Mouse (Mus musculus) CD4-positive, CD25-positive, alpha-beta regulatory T cell, adult 2 months (primary cell): ENCODE measurements at regions not wholly inside any gene's neighbourhood (a gene's known extent, or its start where the extent isn't known, plus 50 kb on each side); places are given as distances from the start of the nearest gene placed in this dataset.
A peak's percentile ranks its signal among the peaks of the same experiment; 100 is the strongest.

Source experiments
- DNase-seq: peaks from one replicate; pipeline ENCODE4 v3.0.0-alpha.2; 2012; ENCODE audit warnings: low read depth, low spot score

DNA sequence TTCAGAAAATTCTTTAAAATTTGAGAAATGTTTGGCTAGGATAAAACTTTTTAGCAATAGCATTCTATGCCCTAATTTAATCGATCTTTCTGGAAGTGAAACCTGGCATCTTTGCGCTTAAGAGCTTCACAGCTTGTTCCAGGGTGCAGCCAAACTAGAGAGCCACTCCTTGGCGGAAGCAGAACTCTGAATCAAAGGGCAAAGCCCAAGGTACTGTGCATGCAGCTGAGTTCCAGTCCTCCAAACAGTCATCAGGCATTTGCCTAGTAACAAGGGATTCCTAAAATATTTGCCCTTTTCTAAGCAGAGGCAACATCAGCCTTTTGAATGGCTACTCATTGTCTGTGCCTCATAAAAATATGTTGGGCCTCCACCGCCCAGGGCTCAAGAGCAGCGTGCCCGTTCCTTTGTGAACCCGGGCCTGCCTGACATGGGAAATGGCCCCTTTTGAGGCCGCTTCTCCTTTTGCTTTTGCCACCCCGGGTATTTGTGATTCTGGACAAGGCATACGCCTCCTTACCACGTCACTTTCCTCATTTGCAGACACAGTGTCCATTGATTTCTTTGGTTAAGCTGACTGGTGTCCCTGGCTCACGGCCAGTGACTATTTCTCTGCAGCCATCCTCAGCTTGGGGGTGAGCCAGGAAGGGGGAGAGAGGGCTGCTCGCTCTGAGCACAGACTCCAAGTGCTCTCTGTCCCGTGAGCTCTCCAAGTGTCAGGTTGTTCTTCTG, 402.2 kb upstream of the Smim15 start:
- no peak for DNase-seq

DNA sequence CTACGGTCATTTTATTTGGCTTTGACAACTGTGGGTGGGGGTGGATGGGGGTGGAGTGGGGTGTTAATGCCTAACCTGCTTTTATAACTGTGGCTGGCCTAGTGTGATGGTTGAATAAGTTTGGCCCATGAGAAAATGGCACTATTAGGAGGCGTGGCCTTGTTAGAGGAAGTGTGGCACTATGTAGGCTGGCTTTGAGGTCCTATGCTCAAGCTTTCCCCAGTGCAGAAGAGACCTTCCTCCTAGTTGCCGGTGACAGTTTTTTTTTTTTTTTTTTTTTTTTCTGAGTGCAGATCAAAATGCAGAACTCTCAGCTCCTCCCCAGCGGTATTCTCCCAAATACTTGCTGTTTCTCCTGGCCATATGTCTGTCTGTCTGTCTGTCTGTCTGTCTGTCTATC, 404.6 kb upstream of the Smim15 start:
- no peak for DNase-seq

DNA sequence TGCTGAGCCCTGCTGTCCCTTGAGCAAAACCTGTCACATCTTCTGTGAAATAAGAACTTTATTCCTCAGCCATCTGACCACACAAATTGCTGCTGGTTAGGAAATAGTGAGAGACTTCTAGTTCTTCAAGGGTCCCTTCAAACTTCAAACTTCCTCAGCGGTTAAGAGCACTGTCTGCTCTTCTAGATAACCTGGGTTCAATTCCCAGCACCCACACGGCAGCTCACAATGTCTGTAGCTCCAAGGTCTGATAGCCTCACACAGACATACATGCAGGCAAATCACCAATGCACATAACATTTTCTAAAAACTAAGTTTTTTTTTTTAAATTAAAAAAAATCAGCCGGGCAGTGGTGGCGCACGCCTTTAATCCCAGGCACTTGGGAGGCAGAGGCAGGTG, 407.0 kb upstream of the Smim15 start:
- no peak for DNase-seq

DNA sequence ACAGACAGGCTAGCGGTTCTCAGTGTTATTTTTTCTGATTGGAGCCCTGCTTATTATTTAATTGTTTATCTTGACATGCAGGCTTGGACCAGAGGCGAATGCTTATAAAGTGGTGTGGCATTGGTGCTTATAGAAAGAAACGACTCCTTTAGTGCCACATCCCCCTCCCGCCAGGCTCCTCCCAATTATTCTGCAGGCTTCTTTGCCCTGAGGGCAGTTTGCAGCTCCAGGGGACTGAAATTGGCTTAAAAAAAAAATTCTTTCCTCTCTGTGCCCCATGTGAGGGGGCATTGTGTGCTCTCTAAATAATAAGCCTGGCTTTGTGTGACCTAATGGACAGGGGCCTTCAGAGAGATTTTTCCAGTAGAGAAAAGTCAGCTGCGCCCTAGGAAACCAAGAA, 409.1 kb upstream of the Smim15 start:
- no peak for DNase-seq

DNA sequence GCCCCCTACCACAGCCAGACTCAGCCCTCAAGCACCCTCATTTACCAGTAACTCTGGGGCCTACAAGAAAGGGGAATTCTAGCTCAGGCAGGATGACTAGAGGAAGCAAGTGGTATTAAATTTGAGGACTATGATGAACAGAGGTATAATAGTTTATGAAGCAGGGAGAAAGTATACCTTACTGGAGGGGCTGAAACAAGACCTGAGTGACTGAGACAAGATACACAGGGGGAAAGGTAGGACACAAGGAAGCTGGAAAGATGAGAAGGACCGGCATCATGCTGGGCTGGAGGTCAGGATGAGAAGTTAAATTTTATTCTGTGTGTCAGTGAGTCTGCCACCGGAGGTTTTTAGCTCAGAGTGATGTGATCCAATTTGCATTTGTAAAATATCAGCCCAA, 417.2 kb upstream of the Smim15 start:
- DNase-seq = no peak

DNA sequence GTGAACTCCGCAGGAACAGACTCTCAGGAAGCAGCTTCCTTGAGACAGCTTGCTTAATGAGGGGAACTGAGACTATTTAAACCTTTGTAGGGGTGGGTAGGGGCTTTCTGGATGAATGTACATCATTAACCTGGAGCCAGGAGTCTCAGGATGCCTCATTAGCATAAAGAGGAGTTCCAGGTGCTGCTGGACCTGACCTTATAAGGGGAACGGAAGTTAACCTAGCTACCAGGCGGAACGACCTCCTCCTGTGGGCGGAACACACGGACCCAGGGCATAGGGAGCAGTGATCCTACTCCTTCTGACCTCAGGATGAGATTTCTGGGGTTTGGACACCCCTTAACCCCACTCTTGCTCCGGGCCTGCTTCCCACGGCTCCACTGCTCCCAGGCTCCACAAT, 417.6 kb upstream of the Smim15 start:
- no peak for DNase-seq

DNA sequence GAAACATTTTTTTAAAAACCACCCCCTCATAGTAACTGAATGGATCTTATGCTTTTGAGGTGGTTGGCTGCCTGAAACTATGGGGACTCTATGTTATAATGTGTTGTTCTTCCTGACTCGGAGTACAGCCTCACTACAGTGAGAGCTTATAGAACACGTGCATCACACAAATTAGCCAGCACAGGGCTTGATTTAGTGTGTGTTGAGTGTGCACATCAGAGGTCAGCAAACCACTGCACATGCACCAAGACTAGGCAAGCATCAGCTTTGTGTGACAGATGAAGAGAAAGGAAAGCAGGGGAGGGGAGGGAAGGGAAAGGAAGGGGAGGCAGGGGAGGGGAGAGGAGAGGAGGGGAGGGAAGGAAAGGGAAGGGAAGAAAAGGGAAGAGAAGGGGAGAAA, 422.9 kb upstream of the Smim15 start:
- DNase-seq = no peak

DNA sequence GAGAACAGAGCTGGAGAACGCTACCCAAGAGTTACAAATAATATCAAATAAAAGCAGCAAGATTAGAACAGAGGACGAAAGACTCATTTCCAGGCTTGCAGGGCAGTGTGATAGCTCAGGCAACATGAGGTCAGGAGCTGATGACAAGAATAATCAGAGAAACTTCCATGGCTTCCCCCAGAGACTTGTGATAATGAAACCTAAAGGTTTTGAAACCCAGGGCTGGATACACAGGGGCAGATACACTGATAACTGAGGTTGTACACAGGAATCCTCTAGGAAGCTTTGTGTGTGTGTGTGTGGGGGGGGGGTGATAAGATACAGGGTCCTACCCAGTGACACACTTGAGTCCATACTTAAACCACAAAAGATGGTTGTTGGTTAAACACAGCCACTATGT, 423.4 kb upstream of the Smim15 start:
- DNase-seq = no peak

DNA sequence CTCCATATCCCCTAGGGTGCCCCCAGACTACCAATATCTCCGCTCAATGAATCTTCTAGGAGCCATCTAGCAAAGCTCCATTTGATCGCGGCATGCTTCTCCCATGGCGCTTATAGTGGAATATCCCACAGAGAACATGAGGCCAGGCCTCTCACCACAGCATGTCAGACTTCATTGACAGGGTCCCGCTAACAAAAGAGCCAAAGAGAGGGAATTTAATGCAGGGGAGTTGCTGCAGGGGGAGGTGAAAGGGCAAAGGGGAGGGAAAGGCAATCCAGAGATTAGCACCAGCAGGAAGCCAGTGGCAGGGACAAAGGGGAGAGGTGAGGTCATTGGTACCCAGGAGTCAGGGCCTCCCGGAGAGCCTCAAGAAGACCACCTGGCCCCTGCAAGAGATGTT, 424.0 kb upstream of the Smim15 start:
- no peak for DNase-seq

DNA sequence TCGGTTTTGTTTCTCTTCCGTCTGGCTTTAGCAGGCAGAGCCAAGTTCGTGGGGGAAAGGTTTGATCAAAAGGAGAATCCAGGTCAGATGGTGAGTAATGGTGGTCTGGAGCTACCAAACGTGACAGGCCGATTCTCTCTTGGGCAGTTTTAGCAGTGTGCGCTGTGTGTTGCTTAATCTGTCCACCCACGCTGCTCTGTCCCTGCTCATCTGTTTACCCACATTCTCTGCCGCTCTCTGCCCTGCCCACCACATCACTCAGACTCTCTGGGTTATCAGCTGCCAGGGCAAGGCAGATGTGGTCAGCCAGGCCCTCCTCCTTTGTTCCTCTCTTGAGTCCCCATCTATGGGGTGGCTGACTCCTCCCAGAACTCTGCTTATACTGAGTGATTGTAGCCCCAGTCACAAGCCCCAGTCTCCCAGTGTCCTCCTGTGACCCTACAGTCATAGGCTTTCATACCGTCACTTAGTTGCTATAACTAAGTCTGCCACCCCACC, 424.8 kb upstream of the Smim15 start:
- peak; percentile 4 for DNase-seq

DNA sequence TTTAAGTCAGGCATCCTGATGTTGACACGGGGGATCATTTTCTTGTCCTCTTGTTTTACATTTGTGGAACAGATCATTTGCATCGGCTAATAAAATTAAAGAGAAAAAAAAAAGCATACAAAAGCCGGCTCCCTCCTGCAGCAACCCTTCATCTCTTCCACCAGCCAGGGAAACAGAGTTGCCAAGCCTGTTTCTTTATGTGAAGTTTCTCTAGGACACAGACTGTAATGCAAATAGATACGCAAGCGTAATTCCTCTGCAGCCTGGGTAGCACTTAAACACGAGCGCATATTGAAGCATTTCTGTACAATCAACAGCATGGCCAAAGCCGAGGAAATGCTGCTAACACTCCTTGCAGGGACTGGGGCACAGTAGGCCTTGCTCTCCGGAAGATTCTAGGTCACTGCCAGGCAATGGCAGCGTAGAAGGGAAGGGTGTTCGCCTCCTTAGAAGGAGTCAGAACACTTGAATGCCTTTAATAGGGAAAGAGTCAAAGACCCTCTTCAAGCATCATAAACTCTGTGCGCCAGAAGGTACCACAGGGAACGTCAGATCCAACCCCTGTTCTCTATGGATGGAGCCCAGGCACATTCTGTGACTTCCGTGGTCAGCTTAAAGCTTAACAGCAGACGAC, 425.3 kb upstream of the Smim15 start:
- no peak for DNase-seq

DNA sequence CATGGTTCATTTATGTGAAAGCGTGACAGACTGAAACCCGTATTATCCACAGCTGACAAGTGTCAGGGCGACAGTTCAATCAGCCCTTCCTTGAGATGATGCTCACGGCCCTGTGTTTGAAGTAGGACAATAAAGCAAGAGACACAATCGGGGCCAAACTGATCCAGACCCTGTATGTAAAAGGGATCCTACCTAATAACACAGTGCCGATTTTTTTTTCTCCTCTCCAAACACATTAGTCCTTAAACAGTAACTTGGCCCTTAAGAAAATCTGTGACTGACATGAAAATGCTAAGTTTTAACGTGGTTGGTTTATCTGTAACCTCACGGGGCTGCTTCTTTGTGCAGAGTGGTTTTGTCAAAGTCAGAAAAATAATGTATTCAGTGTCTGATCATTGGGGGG, 425.9 kb upstream of the Smim15 start:
- no peak for DNase-seq

DNA sequence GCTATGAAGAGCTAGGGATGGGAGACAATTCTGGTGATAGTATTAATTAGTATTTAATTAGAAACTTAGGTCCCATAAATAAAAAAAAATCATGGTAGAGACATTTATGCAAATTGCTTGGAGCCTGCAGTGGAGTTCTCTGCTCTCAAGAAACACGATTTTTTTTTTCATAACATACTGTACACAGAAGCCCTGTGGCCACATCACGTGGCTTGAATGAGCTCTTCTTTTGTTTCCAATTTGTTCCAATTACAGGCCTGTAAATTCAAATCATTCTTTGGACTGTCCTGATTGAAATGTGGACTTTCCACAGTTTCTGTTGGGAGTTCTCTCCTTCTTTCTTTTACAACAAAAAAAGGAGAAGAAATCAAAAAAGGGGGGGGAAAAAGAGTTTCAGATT, 426.7 kb upstream of the Smim15 start:
- DNase-seq = no peak

DNA sequence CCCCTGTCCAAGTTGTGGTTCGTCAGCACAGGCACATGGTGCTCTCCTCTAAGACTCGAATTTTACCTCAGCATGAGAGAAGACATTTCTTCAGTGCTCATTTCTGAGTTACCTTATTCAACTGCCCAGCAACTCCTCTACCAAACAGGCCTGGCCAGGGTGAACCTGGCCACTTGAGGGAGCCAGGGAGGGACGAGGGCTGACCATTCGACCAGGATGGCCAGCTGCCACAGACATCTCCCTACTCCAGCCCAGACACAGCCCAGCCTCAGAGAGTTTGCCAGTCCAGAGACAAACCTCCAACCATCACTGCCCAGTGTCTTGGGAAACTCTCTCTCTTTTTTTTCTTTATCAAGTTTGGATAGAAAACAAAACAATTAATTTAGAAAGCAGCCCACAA, 427.5 kb upstream of the Smim15 start:
- no peak for DNase-seq

DNA sequence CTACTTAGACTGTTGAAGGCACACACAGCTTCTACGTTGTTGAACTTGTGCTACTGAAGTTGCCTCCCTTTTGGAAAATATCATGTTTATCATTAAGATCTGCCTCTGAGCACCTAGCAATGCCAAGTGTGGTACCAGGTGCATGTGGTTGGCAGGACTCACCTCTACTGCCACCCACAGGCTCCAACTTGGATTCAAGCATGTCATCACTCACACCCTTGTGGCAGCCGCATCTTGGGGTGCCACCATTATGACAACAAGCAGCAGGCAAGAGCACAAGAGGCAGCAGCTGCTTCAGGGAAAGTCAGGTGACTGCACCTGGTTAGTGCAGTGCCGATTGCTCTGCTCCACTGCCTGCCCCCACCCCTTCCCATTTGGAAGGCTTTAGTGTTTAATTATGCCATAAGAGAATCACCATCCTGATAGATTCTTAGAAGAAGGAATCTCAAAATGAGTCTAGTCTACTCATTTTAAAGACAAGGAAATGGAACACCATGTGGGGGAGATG, 435.2 kb upstream of the Smim15 start:
- DNase-seq = peak; percentile 11

DNA sequence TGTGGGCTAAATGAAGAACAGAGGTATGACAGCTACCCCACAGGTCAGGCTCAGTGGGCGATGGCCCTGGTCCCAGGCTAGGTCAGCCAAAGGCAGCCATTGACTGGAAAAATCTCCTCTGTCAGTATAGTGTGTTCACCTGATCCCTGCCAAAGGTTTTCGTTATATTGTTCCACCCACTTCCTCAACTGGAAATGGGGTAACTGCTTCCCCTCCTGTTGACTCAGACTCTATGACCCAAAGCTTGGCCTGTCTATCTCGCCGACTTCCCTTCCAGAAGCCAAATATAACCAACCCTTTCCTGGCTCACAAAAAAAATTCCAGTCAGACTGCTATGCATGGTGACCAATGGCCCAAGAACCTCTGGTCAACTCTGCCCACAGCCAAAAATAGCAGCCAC, 437.0 kb upstream of the Smim15 start:
- DNase-seq = no peak

DNA sequence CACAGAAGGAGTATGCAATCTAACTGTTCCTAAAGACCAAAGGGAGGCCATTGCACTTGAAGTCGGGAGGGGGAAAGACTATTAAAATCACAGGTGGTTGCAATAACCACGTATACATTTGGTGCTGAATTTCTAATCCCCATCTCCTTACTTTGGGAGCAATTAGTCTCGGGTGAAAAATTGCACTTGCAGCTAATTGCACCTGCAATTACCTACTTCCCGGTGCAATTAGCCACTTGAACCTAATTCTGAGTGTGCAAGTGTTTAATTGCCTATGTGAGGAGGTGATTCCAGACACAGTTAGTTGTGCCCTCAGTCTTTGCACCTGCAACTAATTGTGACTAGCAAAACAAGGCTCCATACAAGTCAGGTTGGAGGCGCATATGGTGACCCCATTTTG, 442.1 kb upstream of the Smim15 start:
- DNase-seq = no peak

DNA sequence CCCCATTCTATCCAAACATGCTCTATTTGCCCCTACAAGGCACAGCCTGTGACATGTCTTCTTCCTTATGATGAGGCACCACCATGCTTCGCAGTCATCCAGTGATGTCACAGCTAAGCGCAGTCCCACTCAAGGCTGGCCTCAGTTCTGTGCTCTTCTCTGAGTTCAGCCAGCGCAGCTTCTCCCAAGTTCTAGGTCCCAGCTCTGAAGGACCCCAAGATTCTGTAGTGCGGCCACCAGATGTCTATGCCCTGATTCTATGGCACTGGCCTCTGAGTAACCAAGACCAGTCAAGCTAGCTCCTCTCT, 443.2 kb upstream of the Smim15 start:
- DNase-seq = no peak

DNA sequence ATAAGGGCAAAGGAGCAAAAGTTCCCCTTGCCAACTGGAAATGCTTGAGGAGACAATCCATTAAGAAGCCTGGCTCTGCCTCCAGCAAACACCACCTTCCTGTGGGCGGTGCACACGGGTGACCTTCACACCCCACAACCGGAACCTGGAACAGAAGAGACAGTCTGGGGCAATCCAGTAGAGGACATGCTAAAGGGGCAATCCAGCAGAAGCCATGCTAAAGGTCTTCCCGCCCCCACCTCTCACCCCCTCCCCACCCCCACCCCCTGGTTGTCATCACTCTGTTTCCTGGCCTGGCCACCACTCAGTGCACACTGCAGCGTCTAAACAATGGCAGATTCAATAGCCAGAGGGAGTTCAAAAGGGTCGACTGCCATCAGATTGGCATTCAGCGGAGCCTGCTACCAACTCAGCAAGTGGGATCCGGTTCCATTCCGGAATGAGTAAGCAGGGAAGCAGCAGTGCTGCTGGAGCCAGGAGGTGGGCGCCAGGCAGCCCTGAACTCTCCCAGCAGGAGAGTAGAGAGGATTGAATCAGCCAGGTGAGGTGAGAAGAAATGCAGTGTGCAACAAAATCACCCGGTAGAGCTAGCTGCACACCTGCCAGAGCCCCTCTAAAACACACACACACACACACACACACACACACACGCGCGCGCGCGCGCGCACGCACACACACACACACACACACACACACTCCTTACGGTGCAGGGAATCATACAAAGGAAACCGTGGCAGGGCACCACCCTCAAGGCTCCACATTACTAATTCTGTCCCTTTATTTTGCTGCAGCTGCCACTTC, 443.7 kb upstream of the Smim15 start:
- no peak for DNase-seq

DNA sequence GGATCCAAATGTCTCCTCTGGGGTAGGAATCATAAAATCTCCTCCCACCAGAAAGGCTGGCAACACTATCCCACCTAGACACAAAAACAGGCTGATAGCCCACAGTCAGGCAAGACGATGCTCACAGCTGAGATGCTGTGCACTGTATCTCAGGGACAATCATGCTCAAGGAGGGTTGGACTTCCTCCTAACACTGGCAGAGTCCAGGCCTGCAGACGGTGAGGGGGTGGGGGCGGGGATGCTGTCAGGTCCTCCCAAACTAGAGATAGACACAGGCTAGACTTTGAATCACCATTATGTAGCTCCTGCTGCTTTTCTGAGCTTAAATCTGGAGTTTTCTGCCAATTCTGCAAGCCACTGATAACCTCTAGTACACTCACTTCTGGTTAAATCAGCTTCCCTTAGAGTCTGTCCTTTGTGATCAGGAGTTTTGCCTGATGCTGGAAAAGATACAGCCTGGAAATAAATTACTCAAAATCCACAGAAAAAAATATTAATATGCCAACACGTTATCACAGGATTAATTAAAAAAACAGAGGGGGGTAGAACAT, 445.1 kb upstream of the Smim15 start:
- no peak for DNase-seq

DNA sequence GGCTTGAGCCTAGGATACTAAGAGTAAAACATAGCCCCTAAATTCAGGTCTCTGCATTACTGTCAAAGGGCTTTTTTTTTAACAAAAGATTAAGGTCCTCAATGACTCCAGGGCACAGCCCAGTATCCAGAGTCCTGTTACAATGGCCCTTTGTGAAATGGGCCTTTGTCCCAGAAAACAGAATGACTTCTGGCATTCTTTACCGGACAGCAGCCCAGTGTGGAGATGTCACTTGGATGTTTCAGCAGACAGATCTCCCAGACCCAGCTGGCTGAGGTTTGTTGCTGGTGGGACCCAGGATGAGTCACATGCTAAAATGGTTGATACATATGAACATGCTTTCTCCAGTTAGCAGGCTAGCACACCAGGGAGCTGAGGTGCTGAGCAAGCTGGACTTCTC, 445.9 kb upstream of the Smim15 start:
- no peak for DNase-seq

DNA sequence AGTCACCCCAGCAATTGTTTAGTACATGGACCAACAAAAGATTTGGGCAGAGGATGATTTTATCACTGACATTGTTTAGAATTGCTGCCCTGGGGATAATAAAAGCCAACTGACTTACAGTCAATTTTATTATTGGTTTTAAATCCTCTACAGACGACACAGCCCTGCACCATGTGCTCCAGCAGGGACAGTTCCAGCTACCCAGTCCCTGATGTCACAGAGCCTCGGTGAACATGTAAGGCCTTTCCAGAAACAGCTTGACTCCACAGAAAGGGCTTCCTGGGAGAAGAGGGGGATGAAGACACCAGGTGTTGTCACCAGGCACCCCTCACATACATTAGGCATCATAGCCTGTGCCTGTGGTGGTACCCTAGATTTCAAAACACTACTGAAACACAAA, 447.0 kb upstream of the Smim15 start:
- no peak for DNase-seq
